24 mouse cellular contexts compared by ENCODE assay signal in genomic region chr10:44627431-44627830, GRCm38 (mm10).
"Had no signal": no experiment of that assay in that cellular context is flagged by ENCODE, and none has a peak within 500 bp of the region (broad histone marks: within the 10 kb centered on the region; RNA-seq: fewer than 3 reads in every experiment).

No protein-coding gene starts in this region.

- DNase-seq: liver, postnatal 0 days; lung, adult 2 months; lung, postnatal 14 days; lung, postnatal 36 days; midbrain, embryonic 14.5 days; retina, postnatal 1 day; right cerebral cortex, adult 18-20 months; right cerebral cortex, postnatal 25 days; right cerebral cortex, postnatal 4 days; spleen, adult 18-20 months; thymus, adult 18-20 months; thymus, postnatal 14 days; thymus, postnatal 36 days had no signal

- H3K9me3 ChIP-seq: liver, embryonic 15.5 days; lung, embryonic 15.5 days; megakaryocyte, embryonic 14.5 days; midbrain, embryonic 10.5 days; midbrain, embryonic 12.5 days; neural tube, embryonic 13.5 days; neural tube, embryonic 15.5 days had no signal

- H3K27me3 ChIP-seq: liver, embryonic 15.5 days; lung, embryonic 15.5 days; midbrain, embryonic 12.5 days; neural tube, embryonic 13.5 days; neural tube, embryonic 15.5 days had no signal

- H3K36me3 ChIP-seq: liver, embryonic 15.5 days; lung, embryonic 15.5 days; midbrain, embryonic 10.5 days; midbrain, embryonic 12.5 days; neural tube, embryonic 13.5 days; neural tube, embryonic 15.5 days had no signal

- H3K4me2 ChIP-seq: liver, embryonic 15.5 days; lung, embryonic 15.5 days; midbrain, embryonic 12.5 days; neural tube, embryonic 13.5 days; neural tube, embryonic 15.5 days had no signal

- H3K4me1 ChIP-seq: liver, embryonic 15.5 days; midbrain, embryonic 12.5 days; neural tube, embryonic 15.5 days had no signal

- H3K4me3 ChIP-seq: liver, embryonic 15.5 days; lung, embryonic 15.5 days; megakaryocyte, embryonic 14.5 days; midbrain, embryonic 10.5 days; midbrain, embryonic 12.5 days; myocyte; neural tube, embryonic 13.5 days; neural tube, embryonic 15.5 days had no signal

- H3K27ac ChIP-seq: liver, embryonic 15.5 days; lung, embryonic 15.5 days; macrophage; midbrain, embryonic 10.5 days; midbrain, embryonic 12.5 days; neural tube, embryonic 13.5 days; neural tube, embryonic 15.5 days had no signal

- ATAC-seq: liver, postnatal 0 days; lung, postnatal 0 days; midbrain, embryonic 16.5 days had no signal

- H3K9ac ChIP-seq: liver, embryonic 15.5 days; liver, postnatal 0 days; lung, embryonic 15.5 days; midbrain, embryonic 12.5 days; neural tube, embryonic 13.5 days; neural tube, embryonic 15.5 days had no signal
